Mouse (Mus musculus): ENCODE results near the gene Ncapd2. TPM values are rescaled to one million over a fixed set of nuclear protein-coding genes. Genes with fewer than 3 reads are reported as not detected.

Gene Ncapd2
- polyA plus RNA-seq (2014; fragmentation: Nextera tagmentation; extraction: Ambion mirVana), result 64.4 and 67.6 TPM in 2 replicates

DNA sequence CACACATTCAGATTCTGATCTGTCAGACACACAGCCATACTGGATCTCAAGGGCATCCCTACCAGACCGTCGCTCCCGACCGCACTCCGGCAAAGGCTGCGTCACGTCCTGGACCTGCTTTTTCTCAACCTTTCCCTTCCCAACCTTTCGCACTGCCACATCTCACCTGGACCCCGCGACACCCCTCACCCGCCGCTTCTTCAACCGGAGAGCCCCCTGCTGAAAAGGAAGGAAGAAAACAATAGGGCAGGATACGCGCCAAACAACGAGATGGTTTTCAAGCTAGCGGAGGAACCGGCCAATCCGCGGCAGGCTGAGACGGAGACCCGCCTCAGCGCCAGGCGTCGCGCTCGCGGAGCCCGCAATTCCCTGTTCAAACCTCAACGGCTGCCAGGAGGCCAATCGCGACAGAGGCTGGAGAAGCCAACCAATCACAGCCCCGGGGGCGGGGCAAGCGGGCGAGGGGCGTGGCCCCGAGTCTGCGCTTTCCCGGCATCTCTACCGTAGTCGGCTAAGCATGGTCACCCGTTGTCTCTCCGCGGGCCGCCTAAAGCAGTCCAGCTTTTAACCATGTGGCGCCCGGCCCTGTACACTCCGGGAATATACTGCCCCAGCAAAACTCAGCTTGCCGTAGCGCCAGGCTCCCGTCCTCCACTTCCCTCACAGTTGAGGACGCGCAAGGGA lies at the start of gene Ncapd2, which contains the start of gene Mrpl51:
Ncapd2 (minus strand) TSS at position 370 of the 684 bp plus-strand sequence.
Mrpl51 (plus strand) TSS at position 470 of the 684 bp plus-strand sequence.
- H3K9me3 ChIP-seq (replicated peaks; ENCODE audit: control insufficient read depth, low read length), result no peaks in the 10 kb centered on the region
- peak; percentile 99 for DNase-seq (ENCODE audit: low spot score)
- H3K9ac ChIP-seq (ENCODE audit: low read length), result peak within 1 kb of the TSS; percentile 81
- ATAC-seq, result peak; percentile 97
- H3K4me2 ChIP-seq (ENCODE audit: low read length), result peak within 1 kb of the TSS; percentile 84
- H3K27ac ChIP-seq (ENCODE audit: low read depth, low read length), result peak within 1 kb of the TSS; percentile 99
- H3K36me3 ChIP-seq (ENCODE audit: control insufficient read depth, insufficient read depth, low read length), result peaks cover 47% of the 10 kb centered on the region
- WGBS, result under 1% methylated on average over 54 of the region's 54 CpGs
- H3K27me3 ChIP-seq (replicated peaks; ENCODE audit: control insufficient read depth, insufficient read depth, low read length), result no peaks in the 10 kb centered on the region
- peak within 1 kb of the TSS; percentile 51 for H3K4me3 ChIP-seq (ENCODE audit: low read depth, low read length)
- peaks cover 7% of the 10 kb centered on the region for H3K4me1 ChIP-seq (ENCODE audit: control insufficient read depth, insufficient read depth, low read length)

DNA sequence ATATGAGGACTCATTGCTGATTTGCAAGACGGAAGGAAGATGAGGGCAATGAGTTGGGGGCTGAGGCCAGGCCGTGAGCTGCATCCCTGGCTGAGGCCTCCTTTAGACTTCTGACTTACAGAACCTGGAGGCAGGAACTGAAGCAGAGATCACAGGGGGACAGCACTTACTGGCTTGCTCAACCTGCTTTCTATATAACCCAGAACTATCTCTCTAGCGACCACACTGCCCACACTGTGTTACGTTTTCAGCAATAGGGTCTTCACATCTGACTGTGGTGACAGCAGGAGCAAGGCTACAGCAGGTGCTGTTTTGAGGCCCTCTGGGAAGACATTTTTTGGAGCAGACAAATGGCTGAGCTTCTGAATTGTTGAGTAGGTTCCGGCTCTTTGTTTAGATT lies 49.1 kb upstream of the Ncapd2 start:
- Histone ChIP-seq H3K9ac (ENCODE audit: low read length) (no peak overlapping the region), H3K4me2 (ENCODE audit: low read length) (no peak overlapping the region), H3K27me3 (replicated peaks; ENCODE audit: control insufficient read depth, insufficient read depth, low read length) (no peaks in the 10 kb centered on the region), H3K27ac (ENCODE audit: low read depth, low read length) (no peak overlapping the region), H3K36me3 (ENCODE audit: control insufficient read depth, insufficient read depth, low read length) (no peaks in the 10 kb centered on the region), H3K9me3 (replicated peaks; ENCODE audit: control insufficient read depth, low read length) (no peaks in the 10 kb centered on the region), H3K4me3 (ENCODE audit: low read depth, low read length) (no peak overlapping the region), H3K4me1 (ENCODE audit: control insufficient read depth, insufficient read depth, low read length) (no peaks in the 10 kb centered on the region)
- WGBS, result 90% methylated on average over 5 of the region's 5 CpGs
- DNase-seq (ENCODE audit: low spot score), result no peak
- ATAC-seq, result no peak

DNA sequence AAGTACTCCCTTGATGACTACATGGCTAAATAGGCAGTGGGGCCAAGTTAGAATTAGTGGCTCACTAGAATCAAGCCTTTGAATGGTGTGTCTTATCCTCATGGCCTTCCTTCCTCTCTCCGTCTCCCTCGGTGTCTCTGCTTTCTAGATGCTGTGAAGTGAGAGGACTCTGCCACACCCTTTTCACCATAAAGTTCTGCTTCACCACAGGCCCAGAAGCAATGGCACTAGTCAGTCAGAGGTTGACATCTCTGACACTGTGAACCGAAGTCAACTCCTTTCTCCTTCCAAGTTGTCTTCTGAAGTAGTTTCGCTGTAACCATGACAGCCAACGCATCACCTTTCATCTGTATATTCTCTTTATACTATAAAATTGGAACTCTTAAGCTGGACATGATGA lies 48.0 kb upstream of the Ncapd2 start:
- Histone ChIP-seq H3K9me3 (replicated peaks; ENCODE audit: control insufficient read depth, low read length) (no peaks in the 10 kb centered on the region), H3K4me2 (ENCODE audit: low read length) (no peak overlapping the region), H3K9ac (ENCODE audit: low read length) (no peak overlapping the region), H3K4me3 (ENCODE audit: low read depth, low read length) (no peak overlapping the region), H3K27ac (ENCODE audit: low read depth, low read length) (no peak overlapping the region), H3K27me3 (replicated peaks; ENCODE audit: control insufficient read depth, insufficient read depth, low read length) (no peaks in the 10 kb centered on the region), H3K36me3 (ENCODE audit: control insufficient read depth, insufficient read depth, low read length) (no peaks in the 10 kb centered on the region), H3K4me1 (ENCODE audit: control insufficient read depth, insufficient read depth, low read length) (no peaks in the 10 kb centered on the region)
- no peak for DNase-seq (ENCODE audit: low spot score)
- no peak for ATAC-seq
- WGBS, result 96% methylated on average over 5 of the region's 5 CpGs

DNA sequence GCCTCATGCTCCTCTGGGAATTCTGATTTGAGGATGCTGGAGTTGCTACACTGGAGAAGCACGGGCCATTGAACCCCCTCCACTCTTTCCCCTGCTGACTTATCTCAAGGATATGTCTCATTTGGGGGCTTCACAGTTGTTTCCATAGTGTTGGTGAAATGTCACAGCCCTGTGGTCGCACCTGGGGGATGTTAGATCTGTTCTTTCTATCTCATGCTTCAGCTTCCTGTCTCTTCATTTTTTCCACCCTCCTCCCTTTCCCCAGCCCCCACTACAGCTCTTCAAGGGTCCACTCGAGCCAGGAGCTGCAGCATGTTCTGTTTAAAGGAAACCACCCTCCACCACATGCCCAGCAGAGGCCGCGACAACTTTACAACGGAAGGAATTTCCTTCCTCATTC lies 46.9 kb upstream of the Ncapd2 start:
- 86% methylated on average over 6 of the region's 6 CpGs for WGBS
- DNase-seq (ENCODE audit: low spot score) (no peak), ATAC-seq (no peak)
- H3K4me3 ChIP-seq (ENCODE audit: low read depth, low read length), result no peak overlapping the region
- no peaks in the 10 kb centered on the region for H3K4me1 ChIP-seq (ENCODE audit: control insufficient read depth, insufficient read depth, low read length)
- no peak overlapping the region for H3K27ac ChIP-seq (ENCODE audit: low read depth, low read length)
- H3K4me2 ChIP-seq (ENCODE audit: low read length), result no peak overlapping the region
- no peaks in the 10 kb centered on the region for H3K36me3 ChIP-seq (ENCODE audit: control insufficient read depth, insufficient read depth, low read length)
- no peak overlapping the region for H3K9ac ChIP-seq (ENCODE audit: low read length)
- no peaks in the 10 kb centered on the region for H3K9me3 ChIP-seq (replicated peaks; ENCODE audit: control insufficient read depth, low read length)
- H3K27me3 ChIP-seq (replicated peaks; ENCODE audit: control insufficient read depth, insufficient read depth, low read length), result no peaks in the 10 kb centered on the region

DNA sequence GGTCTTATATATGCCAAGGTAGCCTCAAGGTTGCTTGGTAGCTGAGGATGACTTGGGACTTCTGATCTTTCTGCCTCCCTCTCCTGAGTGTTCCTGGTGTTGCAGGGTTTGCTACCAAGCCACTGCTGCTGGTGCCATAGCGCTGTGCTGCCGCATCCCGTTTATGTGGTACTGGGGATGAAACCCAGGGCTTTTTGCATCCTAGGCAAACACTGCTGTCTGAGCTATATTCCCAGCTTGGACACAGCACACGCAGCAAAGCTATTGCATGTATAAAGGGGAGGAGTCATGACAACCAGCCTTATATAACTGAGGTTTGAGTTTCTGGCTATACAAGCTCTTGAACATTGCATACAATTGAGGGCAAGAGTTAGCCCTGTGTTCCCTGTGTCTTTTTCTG lies 45.9 kb upstream of the Ncapd2 start:
- no peak overlapping the region for H3K4me3 ChIP-seq (ENCODE audit: low read depth, low read length)
- no peak overlapping the region for H3K27ac ChIP-seq (ENCODE audit: low read depth, low read length)
- no peak overlapping the region for H3K4me2 ChIP-seq (ENCODE audit: low read length)
- no peak for DNase-seq (ENCODE audit: low spot score)
- no peaks in the 10 kb centered on the region for H3K27me3 ChIP-seq (replicated peaks; ENCODE audit: control insufficient read depth, insufficient read depth, low read length)
- no peak for ATAC-seq
- H3K9me3 ChIP-seq (replicated peaks; ENCODE audit: control insufficient read depth, low read length), result no peaks in the 10 kb centered on the region
- no peaks in the 10 kb centered on the region for H3K36me3 ChIP-seq (ENCODE audit: control insufficient read depth, insufficient read depth, low read length)
- H3K4me1 ChIP-seq (ENCODE audit: control insufficient read depth, insufficient read depth, low read length), result no peaks in the 10 kb centered on the region
- H3K9ac ChIP-seq (ENCODE audit: low read length), result no peak overlapping the region
- 93% methylated on average over 4 of the region's 4 CpGs for WGBS

DNA sequence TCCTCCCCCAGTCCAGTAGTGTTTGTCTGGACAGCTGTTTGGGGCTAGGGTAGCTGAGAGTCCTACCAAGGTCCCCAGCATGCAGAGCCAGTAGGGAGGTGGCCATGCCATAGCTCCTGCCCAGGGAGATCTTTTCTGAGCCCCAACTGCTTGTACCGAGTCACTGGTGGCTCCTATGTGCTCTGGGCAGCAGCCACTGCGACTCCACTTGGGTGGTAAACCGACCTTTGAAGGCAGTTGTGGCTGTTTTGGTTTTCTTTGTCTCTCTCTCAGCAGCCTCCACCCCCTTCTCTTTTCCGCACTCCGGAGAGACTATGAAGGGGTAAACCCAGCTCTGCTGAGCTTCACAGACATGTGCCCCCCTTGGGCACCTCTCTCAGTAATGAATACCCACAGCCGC lies 45.3 kb upstream of the Ncapd2 start, which contains the start of gene Cd27:
Cd27 (minus strand) TSS at position 229 of the 400 bp plus-strand sequence.
- 20% methylated on average over 6 of the region's 6 CpGs for WGBS
- H3K9me3 ChIP-seq (replicated peaks; ENCODE audit: control insufficient read depth, low read length), result no peaks in the 10 kb centered on the region
- H3K4me3 ChIP-seq (ENCODE audit: low read depth, low read length), result no peak within 1 kb of the TSS
- H3K27ac ChIP-seq (ENCODE audit: low read depth, low read length), result no peak within 1 kb of the TSS
- no peaks in the 10 kb centered on the region for H3K4me1 ChIP-seq (ENCODE audit: control insufficient read depth, insufficient read depth, low read length)
- H3K4me2 ChIP-seq (ENCODE audit: low read length), result no peak within 1 kb of the TSS
- no peak within 1 kb of the TSS for H3K9ac ChIP-seq (ENCODE audit: low read length)
- no peak for DNase-seq (ENCODE audit: low spot score)
- no peak for ATAC-seq
- H3K27me3 ChIP-seq (replicated peaks; ENCODE audit: control insufficient read depth, insufficient read depth, low read length), result no peaks in the 10 kb centered on the region
- no peaks in the 10 kb centered on the region for H3K36me3 ChIP-seq (ENCODE audit: control insufficient read depth, insufficient read depth, low read length)

DNA sequence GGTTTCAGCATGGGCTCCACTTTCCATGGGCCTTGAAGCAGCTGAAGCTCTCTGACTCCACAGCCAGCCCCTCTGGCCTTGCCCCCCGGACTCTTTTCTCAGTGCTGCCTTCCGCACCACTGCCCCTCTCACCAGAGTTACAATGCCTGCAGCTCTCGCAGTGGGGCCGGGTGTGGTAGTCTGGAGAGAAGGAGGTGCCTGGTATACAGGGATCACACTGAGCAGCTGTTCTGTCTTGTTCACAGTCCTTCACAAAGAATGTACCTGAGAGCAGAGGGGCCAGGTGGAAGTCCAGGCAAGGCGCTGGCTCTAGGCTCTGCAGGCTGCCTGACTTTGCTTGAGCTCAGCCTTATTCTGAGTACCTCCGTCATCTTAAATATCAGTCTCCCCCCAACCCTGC lies 44.8 kb upstream of the Ncapd2 start:
- H3K9me3 ChIP-seq (replicated peaks; ENCODE audit: control insufficient read depth, low read length), result no peaks in the 10 kb centered on the region
- 47% methylated on average over 6 of the region's 6 CpGs for WGBS
- no peaks in the 10 kb centered on the region for H3K4me1 ChIP-seq (ENCODE audit: control insufficient read depth, insufficient read depth, low read length)
- H3K36me3 ChIP-seq (ENCODE audit: control insufficient read depth, insufficient read depth, low read length), result no peaks in the 10 kb centered on the region
- H3K9ac ChIP-seq (ENCODE audit: low read length), result no peak overlapping the region
- H3K4me2 ChIP-seq (ENCODE audit: low read length), result no peak overlapping the region
- H3K27me3 ChIP-seq (replicated peaks; ENCODE audit: control insufficient read depth, insufficient read depth, low read length), result no peaks in the 10 kb centered on the region
- H3K27ac ChIP-seq (ENCODE audit: low read depth, low read length), result no peak overlapping the region
- DNase-seq (ENCODE audit: low spot score), result no peak
- H3K4me3 ChIP-seq (ENCODE audit: low read depth, low read length), result no peak overlapping the region
- no peak for ATAC-seq

DNA sequence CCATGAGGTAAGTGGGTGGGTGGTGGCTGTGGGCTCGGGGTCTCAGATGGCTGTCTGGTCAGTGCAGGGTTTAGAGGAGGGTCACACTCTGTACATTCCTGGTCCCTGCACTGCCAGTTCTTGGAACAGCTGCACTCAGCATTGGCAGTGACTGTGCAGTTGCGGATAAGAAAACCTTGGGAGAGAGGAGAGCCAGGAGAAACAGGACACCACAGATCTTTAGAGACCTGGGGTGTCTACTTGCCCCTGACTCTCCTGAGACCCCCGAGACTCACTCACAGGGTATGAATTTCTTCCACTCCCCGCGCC lies 43.0 kb upstream of the Ncapd2 start:
- ATAC-seq (no peak), DNase-seq (ENCODE audit: low spot score) (no peak)
- Histone ChIP-seq H3K9me3 (replicated peaks; ENCODE audit: control insufficient read depth, low read length) (no peaks in the 10 kb centered on the region), H3K4me1 (ENCODE audit: control insufficient read depth, insufficient read depth, low read length) (no peaks in the 10 kb centered on the region), H3K4me3 (ENCODE audit: low read depth, low read length) (no peak overlapping the region), H3K27ac (ENCODE audit: low read depth, low read length) (no peak overlapping the region), H3K27me3 (replicated peaks; ENCODE audit: control insufficient read depth, insufficient read depth, low read length) (no peaks in the 10 kb centered on the region), H3K36me3 (ENCODE audit: control insufficient read depth, insufficient read depth, low read length) (no peaks in the 10 kb centered on the region), H3K4me2 (ENCODE audit: low read length) (no peak overlapping the region), H3K9ac (ENCODE audit: low read length) (no peak overlapping the region)
- 73% methylated on average over 5 of the region's 5 CpGs for WGBS

DNA sequence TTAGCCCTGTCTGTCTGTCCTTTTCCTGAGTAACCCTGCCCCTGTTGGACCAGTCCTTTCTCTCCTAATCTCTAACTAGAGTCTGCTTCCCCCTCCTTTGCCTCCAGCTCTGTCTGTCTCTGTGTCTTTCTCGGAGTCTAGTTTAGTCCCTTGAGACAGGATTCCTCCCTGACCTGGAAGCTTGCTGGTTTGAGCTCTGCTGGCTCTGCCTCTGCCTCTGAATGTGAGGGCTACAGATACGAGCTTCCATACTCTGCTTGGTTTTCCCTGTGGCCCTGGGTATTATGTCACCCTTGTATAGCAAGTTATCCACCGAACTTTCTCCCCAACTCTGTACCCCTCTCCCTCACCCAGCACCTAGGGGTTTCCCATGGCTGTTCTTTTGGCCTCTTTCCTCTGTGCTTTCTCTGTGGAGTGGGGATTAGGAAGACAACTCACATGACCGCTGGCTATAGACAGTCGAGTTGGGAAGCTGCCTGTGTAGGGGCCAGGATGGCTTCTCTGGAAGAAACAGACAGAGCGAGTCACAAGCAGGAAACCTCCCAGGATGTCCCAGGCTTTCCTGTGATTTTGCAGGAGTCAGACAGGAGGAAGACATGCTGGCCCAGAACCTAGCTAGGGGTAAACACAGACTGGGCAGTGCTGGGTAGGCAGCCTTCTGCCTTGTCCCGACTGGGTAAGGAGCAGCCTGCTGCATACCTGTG lies 42.5 kb upstream of the Ncapd2 start:
- ATAC-seq (no peak), DNase-seq (ENCODE audit: low spot score) (no peak)
- H3K4me1 ChIP-seq (ENCODE audit: control insufficient read depth, insufficient read depth, low read length), result no peaks in the 10 kb centered on the region
- H3K27me3 ChIP-seq (replicated peaks; ENCODE audit: control insufficient read depth, insufficient read depth, low read length), result no peaks in the 10 kb centered on the region
- no peak overlapping the region for H3K9ac ChIP-seq (ENCODE audit: low read length)
- no peaks in the 10 kb centered on the region for H3K36me3 ChIP-seq (ENCODE audit: control insufficient read depth, insufficient read depth, low read length)
- H3K9me3 ChIP-seq (replicated peaks; ENCODE audit: control insufficient read depth, low read length), result no peaks in the 10 kb centered on the region
- WGBS, result 64% methylated on average over 7 of the region's 7 CpGs
- H3K4me3 ChIP-seq (ENCODE audit: low read depth, low read length), result no peak overlapping the region
- no peak overlapping the region for H3K4me2 ChIP-seq (ENCODE audit: low read length)
- no peak overlapping the region for H3K27ac ChIP-seq (ENCODE audit: low read depth, low read length)

Measured in forebrain, embryonic 14.5 days (tissue).